9 mouse cellular contexts compared by ENCODE assay signal in genomic region chr4:43425648-43426380, GRCm38 (mm10). TPM values are rescaled to one million over a fixed set of nuclear protein-coding genes. Genes with fewer than 3 reads are reported as not detected.
DNase-seq lines count a peak whose midpoint lies in the region; ATAC-seq and TF ChIP-seq lines count a peak whose summit lies in the region.
"Had no signal": no experiment of that assay in that cellular context is flagged by ENCODE, and none has a peak within 500 bp of the region (broad histone marks: within the 10 kb centered on the region; RNA-seq: fewer than 3 reads in every experiment).

No protein-coding gene starts in this region.

- H3K36me3 ChIP-seq in heart, embryonic 13.5 days: peaks cover 61% of the 10 kb centered on the region
- H3K36me3 ChIP-seq in ES-E14 (ENCODE audit: control insufficient read depth, insufficient read depth, low read length, poor library complexity, severe bottlenecking): peaks cover 10% of the 10 kb centered on the region; the same call in 1 of the 2 replicates
- peaks cover 42% of the 10 kb centered on the region for H3K36me3 ChIP-seq in forebrain, embryonic 16.5 days (ENCODE audit: control insufficient read depth, insufficient read depth)
- H3K36me3 ChIP-seq in midbrain, postnatal 0 days (ENCODE audit: insufficient read depth, low read length): peaks cover 65% of the 10 kb centered on the region

- no peak for DNase-seq in heart, postnatal 4 days
- no peak for DNase-seq in ES-E14 (ENCODE audit: low read depth, low spot score)
- DNase-seq in midbrain, postnatal 0 days (ENCODE audit: low spot score): no peak
- DNase-seq in layer of hippocampus, postnatal 25 days (ENCODE audit: extremely low spot score in 1 of 2, low spot score in 1 of 2): no peak
- no peak for DNase-seq in right cerebral cortex, postnatal 25 days
- DNase-seq in urinary bladder, postnatal 10 days (ENCODE audit: low spot score): no peak

- peak overlapping the region; percentile 48; the same call in 1 of the 2 replicates for H3K9ac ChIP-seq in heart, embryonic 13.5 days
- H3K9ac ChIP-seq in ES-E14 (ENCODE audit: insufficient read depth, low read depth, low read length, poor library complexity, severe bottlenecking): no peak overlapping the region
- H3K9ac ChIP-seq in forebrain, embryonic 16.5 days (replicated peaks; ENCODE audit: low read depth, low read length): no peak overlapping the region
- H3K9ac ChIP-seq in midbrain, postnatal 0 days (replicated peaks; ENCODE audit: low read length, poor library complexity, severe bottlenecking): 0 out of 2 replicates have a peak overlapping the region, but pooled peaks have one; percentile 24

- TF ChIP-seq CTCF in midbrain, postnatal 0 days (IDR thresholded peaks at IDR 0.05): no peak

- peak overlapping the region; percentile 39 for H3K4me2 ChIP-seq in heart, embryonic 13.5 days
- no peak overlapping the region for H3K4me2 ChIP-seq in forebrain, embryonic 16.5 days (ENCODE audit: low read length)
- no peak overlapping the region for H3K4me2 ChIP-seq in midbrain, postnatal 0 days (ENCODE audit: low read depth, low read length, poor library complexity, severe bottlenecking)

- no peak for ATAC-seq in heart, embryonic 13.5 days (ENCODE audit: extremely low read depth, insufficient number of reproducible peaks, low FRiP score, low TSS enrichment)
- 0 out of 2 replicates have a peak, but pooled peaks have one; percentile 2 for ATAC-seq in forebrain, embryonic 16.5 days
- no peak for ATAC-seq in midbrain, postnatal 0 days (ENCODE audit: low FRiP score)
- ATAC-seq: inflammation-experienced regulatory T-cells, adult 6 months had no signal

- peaks cover 26% of the 10 kb centered on the region for H3K4me1 ChIP-seq in heart, embryonic 13.5 days
- H3K4me1 ChIP-seq in ES-E14 (ENCODE audit: control insufficient read depth in 2 of 2, insufficient read depth in 2 of 2, low read length in 2 of 2, poor library complexity in 1 of 2): peaks cover 0 to 18% of the 10 kb centered on the region in 2 experiments; a peak in 1 of 4 replicates
- H3K4me1 ChIP-seq in forebrain, embryonic 16.5 days (replicated peaks; ENCODE audit: control insufficient read depth, insufficient read depth, low read length): peaks cover 7% of the 10 kb centered on the region; the same call in 1 of the 2 replicates
- no peaks in the 10 kb centered on the region for H3K4me1 ChIP-seq in midbrain, postnatal 0 days (ENCODE audit: insufficient read depth, low read length)

- peaks cover 68% of the 10 kb centered on the region for H3K27me3 ChIP-seq in heart, embryonic 13.5 days (replicated peaks)
- peaks cover 11% of the 10 kb centered on the region; the same call in 1 of the 2 replicates for H3K27me3 ChIP-seq in forebrain, embryonic 16.5 days (replicated peaks; ENCODE audit: control insufficient read depth, insufficient read depth, low read length)
- no peaks in the 10 kb centered on the region for H3K27me3 ChIP-seq in midbrain, postnatal 0 days (ENCODE audit: insufficient read depth, low read length)

- in situ Hi-C loops in ES-E14 (cut with MboI; ENCODE audit: low sequenced_read_pairs in 2 of 2, unreplicated experiment in 2 of 2): no loop called here

- WGBS in heart, embryonic 13.5 days: 36% methylated on average over 31 of the region's 31 CpGs
- WGBS in forebrain, embryonic 16.5 days: 23% methylated on average over 31 of the region's 31 CpGs
- WGBS in midbrain, postnatal 0 days: 27% methylated on average over 31 of the region's 31 CpGs

- H3K27ac ChIP-seq in heart, embryonic 13.5 days (replicated peaks): no peak overlapping the region
- no peak overlapping the region for H3K27ac ChIP-seq in ES-E14 (ENCODE audit: insufficient read depth, low read depth, low read length, poor library complexity, severe bottlenecking)
- no peak overlapping the region for H3K27ac ChIP-seq in forebrain, embryonic 16.5 days (ENCODE audit: low read length)
- H3K27ac ChIP-seq in midbrain, postnatal 0 days (ENCODE audit: low read depth, low read length): no peak overlapping the region

- no peak overlapping the region for H3K4me3 ChIP-seq in heart, embryonic 13.5 days
- H3K4me3 ChIP-seq in ES-E14 (ENCODE audit: insufficient read depth in 1 of 2, low read depth in 1 of 2, low read length in 2 of 2, poor library complexity in 1 of 2, severe bottlenecking in 1 of 2): peak overlapping the region; percentile 26 to 33; a peak in 1 of 4 replicates
- no peak overlapping the region for H3K4me3 ChIP-seq in forebrain, embryonic 16.5 days (replicated peaks; ENCODE audit: low read length)
- no peak overlapping the region for H3K4me3 ChIP-seq in midbrain, postnatal 0 days (ENCODE audit: low read depth, low read length)

- H3K9me3 ChIP-seq in heart, embryonic 13.5 days: no peaks in the 10 kb centered on the region
- no peaks in the 10 kb centered on the region for H3K9me3 ChIP-seq in ES-E14 (ENCODE audit: control insufficient read depth, insufficient read depth, low read depth, low read length)
- H3K9me3 ChIP-seq in forebrain, embryonic 16.5 days (ENCODE audit: control insufficient read depth, low read length): no peaks in the 10 kb centered on the region
- no peaks in the 10 kb centered on the region for H3K9me3 ChIP-seq in midbrain, postnatal 0 days (ENCODE audit: low read length)

TF ChIP-seq in ES-E14, 5 proteins besides CTCF, POLR2A, EP300 and RAD21:
- TF ChIP-seq ZC3H11A (IDR thresholded peaks at IDR 0.05; ENCODE audit: borderline replicate concordance, low read depth, low read length) (no peak), CHD2 (IDR thresholded peaks at IDR 0.05; ENCODE audit: low read depth, low read length) (no peak), HCFC1 (IDR thresholded peaks at IDR 0.05; ENCODE audit: borderline replicate concordance, insufficient read depth, low read length) (no peak)

RNA-seq across cellular contexts. Expression of gene Fam166b, which starts 3.1 kb away (rescaled TPM):
- polyA plus RNA-seq in heart, embryonic 13.5 days (2015; fragmentation: Nextera tagmentation; extraction: Ambion mirVana): 0.11 TPM in 1 of 2 replicates, not detected in the other
- not detected for total RNA-seq in heart, postnatal 4 days (2021)
- total RNA-seq in ES-E14 (2012; rRNA removed): 0.27 and 0.37 TPM in 2 replicates
- polyA plus RNA-seq in forebrain, embryonic 16.5 days (2015; fragmentation: Nextera tagmentation; extraction: Ambion mirVana): 0.47 and 0.68 TPM in 2 replicates
- 1.7 and 2.8 TPM in 2 replicates for total RNA-seq in midbrain, postnatal 0 days (2014; rRNA removed)
- polyA plus RNA-seq in midbrain, postnatal 0 days (2015; fragmentation: Nextera tagmentation; extraction: Ambion mirVana): 1.6 and 2.2 TPM in 2 replicates
- 1 to 10 TPM in 1 of 2 experiments, under 1 TPM in 1; 0.59 to 3.1 TPM for total RNA-seq in layer of hippocampus, postnatal 25 days (2021)
- polyA plus RNA-seq: inflammation-experienced regulatory T-cells, adult 6 months had no signal

RNA-seq across cellular contexts. Expression of gene Tesk1, which starts 15.9 kb away (rescaled TPM):
- polyA plus RNA-seq in heart, embryonic 13.5 days (2015; fragmentation: Nextera tagmentation; extraction: Ambion mirVana): 3.8 and 4.0 TPM in 2 replicates
- 10 to 100 TPM; 41.2 to 45.4 TPM for total RNA-seq in heart, postnatal 4 days (2021)
- 11.0 and 12.4 TPM in 2 replicates for total RNA-seq in ES-E14 (2012; rRNA removed)
- 7.5 and 8.6 TPM in 2 replicates for polyA plus RNA-seq in forebrain, embryonic 16.5 days (2015; fragmentation: Nextera tagmentation; extraction: Ambion mirVana)
- total RNA-seq in midbrain, postnatal 0 days (2014; rRNA removed): 141 and 184 TPM in 2 replicates
- polyA plus RNA-seq in midbrain, postnatal 0 days (2015; fragmentation: Nextera tagmentation; extraction: Ambion mirVana): 17.2 and 18.9 TPM in 2 replicates
- total RNA-seq in layer of hippocampus, postnatal 25 days (2021): 10 to 100 TPM; 74.1 to 77.6 TPM

RNA-seq across cellular contexts. Expression of gene Cd72, which starts 28.6 kb away (rescaled TPM):
- 1.9 and 2.6 TPM in 2 replicates for polyA plus RNA-seq in heart, embryonic 13.5 days (2015; fragmentation: Nextera tagmentation; extraction: Ambion mirVana)
- under 1 TPM; 0.56 to 0.69 TPM for total RNA-seq in heart, postnatal 4 days (2021)
- 0.40 and 0.58 TPM in 2 replicates for total RNA-seq in ES-E14 (2012; rRNA removed)
- 3.6 and 6.5 TPM in 2 replicates for polyA plus RNA-seq in forebrain, embryonic 16.5 days (2015; fragmentation: Nextera tagmentation; extraction: Ambion mirVana)
- not detected in 2 replicates for total RNA-seq in midbrain, postnatal 0 days (2014; rRNA removed)
- 5.2 and 5.4 TPM in 2 replicates for polyA plus RNA-seq in midbrain, postnatal 0 days (2015; fragmentation: Nextera tagmentation; extraction: Ambion mirVana)
- total RNA-seq in layer of hippocampus, postnatal 25 days (2021): under 1 TPM in 1 of 2 experiments, not detected in 1; 0.22 TPM

RNA-seq across cellular contexts. Expression of gene Rusc2, which starts 44.0 kb away (rescaled TPM):
- 9.9 and 13.9 TPM in 2 replicates for polyA plus RNA-seq in heart, embryonic 13.5 days (2015; fragmentation: Nextera tagmentation; extraction: Ambion mirVana)
- total RNA-seq in heart, postnatal 4 days (2021): 10 to 100 TPM; 39.5 to 41.2 TPM
- total RNA-seq in ES-E14 (2012; rRNA removed): 12.1 and 19.0 TPM in 2 replicates
- 64.6 and 74.8 TPM in 2 replicates for polyA plus RNA-seq in forebrain, embryonic 16.5 days (2015; fragmentation: Nextera tagmentation; extraction: Ambion mirVana)
- 156 and 200 TPM in 2 replicates for total RNA-seq in midbrain, postnatal 0 days (2014; rRNA removed)
- polyA plus RNA-seq in midbrain, postnatal 0 days (2015; fragmentation: Nextera tagmentation; extraction: Ambion mirVana): 77.7 and 78.9 TPM in 2 replicates
- total RNA-seq in layer of hippocampus, postnatal 25 days (2021): 100 to 1,000 TPM; 122 to 123 TPM
- polyA plus RNA-seq: inflammation-experienced regulatory T-cells, adult 6 months had no signal

RNA-seq across cellular contexts. Expression of gene Sit1, which starts 57.7 kb away (rescaled TPM):
- not detected in 2 replicates for polyA plus RNA-seq in heart, embryonic 13.5 days (2015; fragmentation: Nextera tagmentation; extraction: Ambion mirVana)
- not detected for total RNA-seq in heart, postnatal 4 days (2021)
- 0.31 TPM in 1 of 2 replicates, not detected in the other for total RNA-seq in ES-E14 (2012; rRNA removed)
- polyA plus RNA-seq in forebrain, embryonic 16.5 days (2015; fragmentation: Nextera tagmentation; extraction: Ambion mirVana): not detected in 2 replicates
- not detected in 2 replicates for total RNA-seq in midbrain, postnatal 0 days (2014; rRNA removed)
- not detected in 2 replicates for polyA plus RNA-seq in midbrain, postnatal 0 days (2015; fragmentation: Nextera tagmentation; extraction: Ambion mirVana)
- not detected for total RNA-seq in layer of hippocampus, postnatal 25 days (2021)

Comparison
In these comparisons a context has a peak if more than half of its experiments do, and no peak if none do; other contexts are left out.
1. H3K4me3 ChIP-seq: peak in ES-E14 (2 of 2); none in heart, embryonic 13.5 days (single experiment), forebrain, embryonic 16.5 days (single experiment) and midbrain, postnatal 0 days (single experiment).
2. H3K9ac ChIP-seq: peak in heart, embryonic 13.5 days (single experiment) and midbrain, postnatal 0 days (single experiment); none in ES-E14 (single experiment) and forebrain, embryonic 16.5 days (single experiment).